Mouse (Mus musculus): ENCODE data around the gene A630073D07Rik.
A peak's percentile ranks its signal among the peaks of the same experiment; 100 is the strongest.
"Not testable (repeated sequence)": the region's sequence is repeated elsewhere in the genome, so short reads cannot be mapped to it uniquely, and the experiment has no call there.

A630073D07Rik gene

DNA sequence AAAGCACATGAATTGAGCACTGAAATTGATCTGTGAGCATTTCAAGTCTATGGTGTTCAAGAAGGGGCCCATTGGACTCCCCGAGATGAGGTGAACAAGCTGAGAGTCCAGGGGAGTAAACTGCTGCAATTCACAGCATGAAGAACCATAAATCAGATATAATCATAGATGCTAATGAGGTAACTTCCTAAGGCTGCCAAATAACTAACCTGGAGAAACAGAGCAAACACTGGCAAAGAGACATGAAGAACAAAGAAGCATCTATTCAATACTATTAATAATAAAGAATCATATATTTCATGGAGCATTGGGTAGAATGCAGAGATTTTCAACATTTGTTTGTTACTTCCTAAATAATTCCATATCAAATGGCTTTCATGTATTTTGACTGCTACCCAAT is at the start of gene A630073D07Rik:
A630073D07Rik (minus strand) TSS at position 101 of the 400 bp plus-strand sequence.
- no peak for DNase-seq (ENCODE audit: extremely low spot score, low read depth, low spot score)

DNA sequence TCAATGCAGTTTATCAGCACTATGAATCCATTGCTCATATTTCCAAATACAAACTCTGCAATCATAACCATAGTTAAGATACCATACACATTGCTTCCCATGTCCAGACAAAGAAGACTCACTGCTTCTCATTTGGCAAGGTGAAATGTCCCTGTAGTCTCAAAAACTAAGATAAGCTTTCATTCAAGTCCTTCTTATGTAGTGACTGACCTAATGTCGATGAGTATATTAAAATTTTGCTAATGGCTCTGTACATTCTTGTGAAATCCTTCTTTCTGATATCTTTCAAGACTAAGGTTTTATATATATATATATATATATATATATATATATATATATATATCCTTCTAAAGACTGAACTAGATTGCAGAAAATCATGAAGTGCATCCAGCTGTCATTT is 49.6 kb upstream of the A630073D07Rik start, which contains the start of gene Tas2r121:
Tas2r121 (minus strand) TSS at position 101 of the 400 bp plus-strand sequence.
- no peak for DNase-seq (ENCODE audit: extremely low spot score, low read depth, low spot score)

DNA sequence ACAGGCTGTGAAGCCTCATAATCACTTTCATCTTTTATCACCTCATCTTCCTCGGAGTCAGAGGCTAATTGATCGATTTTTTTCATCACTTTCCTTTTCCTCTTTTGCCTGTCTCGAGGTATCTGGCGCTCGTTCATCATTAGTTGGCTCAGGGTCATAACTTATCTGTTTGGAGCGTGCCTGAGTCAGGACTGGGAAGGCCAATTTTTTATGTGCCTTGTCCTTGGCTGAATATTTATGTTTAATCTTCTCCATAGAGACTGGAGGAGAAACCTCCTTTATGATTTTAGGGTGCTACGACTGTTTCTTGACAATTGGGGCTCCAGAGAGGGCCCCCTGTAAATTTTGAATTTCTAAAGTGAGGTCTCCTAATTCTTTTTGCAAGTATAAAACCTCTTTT is 40.3 kb upstream of the A630073D07Rik start:
- DNase-seq (ENCODE audit: extremely low spot score, low read depth, low spot score) = not testable (repeated sequence)

DNA sequence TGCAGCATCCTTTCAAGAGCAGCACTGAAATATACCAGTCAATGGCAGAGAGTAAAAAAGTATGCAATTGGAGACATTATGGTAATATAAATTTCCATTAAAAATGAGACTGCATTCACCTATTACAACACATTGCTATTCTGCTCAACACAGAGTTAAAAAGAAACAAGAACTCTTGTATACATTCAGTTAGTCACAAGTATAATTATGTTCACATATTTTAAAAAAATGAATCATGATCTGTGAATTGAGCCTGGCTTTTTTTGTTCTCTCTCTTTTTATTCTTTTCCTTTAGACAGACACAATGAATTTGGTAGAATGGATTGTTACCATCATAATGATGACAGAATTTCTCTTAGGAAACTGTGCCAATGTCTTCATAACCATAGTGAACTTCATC is 5.3 kb upstream of the A630073D07Rik start, which contains the start of gene Tas2r120:
Tas2r120 (plus strand) TSS at position 301 of the 400 bp plus-strand sequence.
- DNase-seq (ENCODE audit: extremely low spot score, low read depth, low spot score) = no peak

DNA sequence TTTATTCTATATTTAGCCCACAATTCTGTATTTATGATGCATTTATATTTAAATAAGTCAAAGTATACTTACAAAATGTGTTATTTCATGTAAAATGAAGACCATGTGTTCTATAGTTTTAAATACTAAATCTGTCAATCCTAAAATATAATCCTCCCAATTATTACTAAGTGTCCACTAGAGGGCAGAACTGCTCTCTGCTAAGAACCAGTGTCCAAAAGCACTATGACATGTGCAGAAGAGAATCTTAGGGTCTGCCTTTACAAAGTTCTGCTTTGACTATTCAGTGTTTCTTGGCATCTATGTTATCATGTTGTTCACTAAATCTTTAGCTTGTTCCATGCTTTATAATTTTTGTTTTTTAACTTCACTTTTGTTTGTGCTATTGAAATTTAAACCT is 1.9 kb downstream of the A630073D07Rik start:
- peak; percentile 1 for DNase-seq (ENCODE audit: extremely low spot score, low read depth, low spot score)

DNA sequence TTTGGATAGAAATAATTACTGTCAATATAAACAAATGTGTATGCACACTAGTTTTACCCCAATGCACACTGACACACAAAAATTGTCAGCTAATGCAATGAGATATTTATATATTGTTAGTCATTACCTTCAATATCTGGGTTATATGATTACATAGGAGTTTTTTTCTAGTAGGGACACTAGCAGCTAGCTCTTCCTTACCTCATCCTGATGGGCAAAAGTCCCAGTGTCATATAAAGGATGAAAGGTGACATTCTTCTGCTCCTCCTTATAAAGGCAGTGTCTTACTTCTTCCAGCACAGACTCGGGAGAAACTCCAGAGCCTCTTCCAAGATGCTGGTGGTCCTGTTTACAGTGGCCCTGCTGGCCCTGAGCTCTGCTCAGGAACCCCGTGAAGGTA is 55.7 kb downstream of the A630073D07Rik start, which contains the start of gene Prp2:
Prp2 (plus strand) TSS at position 301 of the 400 bp plus-strand sequence.
- not testable (repeated sequence) for DNase-seq (ENCODE audit: extremely low spot score, low read depth, low spot score)
